Mouse (Mus musculus) cortical plate, adult 2 months (tissue): ENCODE measurements around the gene Pcyox1.

Experiments
- CTCF ChIP-seq: fragments of 200-500 bp; IDR thresholded peaks from 2 replicates; pipeline ENCODE4 v1.5.1; 2011; ENCODE audit warnings: mild to moderate bottlenecking, control low read depth, low read length; ENCODE audit not compliant: insufficient read depth; ENCODE audit errors: extremely low read depth
- POLR2A ChIP-seq: fragments of 200-500 bp; IDR thresholded peaks from 2 replicates; pipeline ENCODE4 v1.6.1; 2011; ENCODE audit warnings: mild to moderate bottlenecking, low read length, control low read depth; ENCODE audit not compliant: insufficient read depth; ENCODE audit errors: extremely low read depth

DNA sequence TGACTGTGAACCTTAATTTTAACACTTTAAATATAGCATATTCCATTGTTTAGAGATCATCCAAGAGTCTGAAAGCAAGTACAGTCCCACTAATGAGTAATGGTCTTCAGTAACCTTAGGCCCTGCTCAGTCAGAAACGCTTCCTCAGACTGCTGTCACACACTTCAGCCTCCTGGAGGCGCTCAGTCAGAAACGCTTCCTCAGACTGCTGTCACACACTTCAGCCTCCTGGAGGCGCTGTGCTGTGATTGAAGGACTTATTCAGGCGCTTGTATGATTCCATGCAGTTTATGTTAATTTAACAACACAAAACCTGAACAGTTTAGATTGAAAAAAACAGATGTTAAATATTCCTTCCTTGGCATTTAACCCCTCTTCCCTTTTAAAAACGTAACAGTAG lies 23.5 kb upstream of the Pcyox1 start:
- TF ChIP-seq CTCF, result no peak
- TF ChIP-seq POLR2A, result no peak
